Mouse (Mus musculus) thymus, adult 2 months (tissue): ENCODE results near the gene 4933424G06Rik. TPM values are rescaled to one million over a fixed set of nuclear protein-coding genes. Genes with fewer than 3 reads are reported as not detected.

Experiments
- DNase-seq: peaks from one replicate; pipeline ENCODE4 v3.0.0; 2021
- H3K27ac ChIP-seq: fragments of 200-500 bp; 2 replicates; pipeline ENCODE4 v1.5.1; 2012; ENCODE audit warnings: low read length, control low read depth; ENCODE audit not compliant: control insufficient read depth, insufficient read depth
- H3K27me3 ChIP-seq: fragments of 200-500 bp; 2 replicates; pipeline ENCODE4 v1.6.1; 2012; ENCODE audit warnings: mild to moderate bottlenecking, low read length, moderate library complexity, mixed read lengths; ENCODE audit not compliant: control insufficient read depth, insufficient read depth
- H3K36me3 ChIP-seq: fragments of 200-500 bp; 2 replicates; pipeline ENCODE4 v1.6.1; 2012; ENCODE audit warnings: mild to moderate bottlenecking, low read length, moderate library complexity; ENCODE audit not compliant: control insufficient read depth, insufficient read depth
- H3K4me1 ChIP-seq: fragments of 200-500 bp; replicated peaks from 2 replicates; pipeline ENCODE4 v1.6.1; 2012; ENCODE audit warnings: low read length; ENCODE audit not compliant: control insufficient read depth, insufficient read depth
- H3K4me3 ChIP-seq: fragments of 200-500 bp; 2 replicates; pipeline ENCODE4 v1.5.1; 2012; ENCODE audit warnings: mild to moderate bottlenecking, low read length, control low read depth, moderate library complexity; ENCODE audit not compliant: control insufficient read depth, insufficient read depth
- CTCF ChIP-seq: fragments of 200-500 bp; IDR thresholded peaks from 2 replicates; pipeline ENCODE4 v1.5.1; 2012; ENCODE audit warnings: mild to moderate bottlenecking, control low read depth, low read length, moderate library complexity, borderline replicate concordance; ENCODE audit not compliant: control insufficient read depth, poor library complexity, insufficient read depth; ENCODE audit errors: extremely low read depth
- POLR2A ChIP-seq: fragments of 200-500 bp; IDR thresholded peaks from 2 replicates; pipeline ENCODE4 v1.6.1; 2012; ENCODE audit warnings: mild to moderate bottlenecking, low read length, control low read depth, moderate library complexity; ENCODE audit not compliant: control insufficient read depth, poor library complexity, insufficient read depth; ENCODE audit errors: extremely low read depth
- WGBS: fragments of 180-500 bp; shearing (Covaris S2); methylation state at CpG from one replicate; pipeline ENCODE4 v1.1.7; 2018; 5-methylcytosine and 5-hydroxymethylcytosine counted together
- polyA plus RNA-seq: library from polyadenylated mRNA; depleted of rRNA; stranded (reverse); fragments of >200 nt; gene quantifications from 2 replicates; pipeline ENCODE4 v1.2.3, GENCODE M21; 2012

4933424G06Rik gene
- polyA plus RNA-seq, 1 experiment, result not detected

GRCm38 (mm10) chr1:36724057-36724431 is 14.1 kb downstream of the 4933424G06Rik start:
- H3K4me1 ChIP-seq, result peaks cover 28% of the 10 kb centered on the region
- H3K27ac ChIP-seq, result no peak overlapping the region
- no peaks in the 10 kb centered on the region for H3K36me3 ChIP-seq
- DNase-seq, result no peak
- no peak for TF ChIP-seq CTCF
- no peak for TF ChIP-seq POLR2A
- H3K4me3 ChIP-seq, result no peak overlapping the region
- no peaks in the 10 kb centered on the region for H3K27me3 ChIP-seq
- 97% methylated on average over 4 of the region's 4 CpGs for WGBS

- Histone ChIP-seq H3K4me1 (no peaks in the 10 kb centered on the region), H3K36me3 (no peaks in the 10 kb centered on the region), H3K27me3 (no peaks in the 10 kb centered on the region), H3K4me3 (no peak overlapping the region), H3K27ac (no peak overlapping the region)
- DNase-seq, result peak; percentile 86
- TF ChIP-seq CTCF (no peak), POLR2A (no peak)
- WGBS, result 1% methylated on average over 4 of the region's 4 CpGs
Measured at GRCm38 (mm10) chr1:36737300-36737699, 27.4 kb downstream of the 4933424G06Rik start.

- no peak overlapping the region for H3K4me3 ChIP-seq
- no peaks in the 10 kb centered on the region for H3K36me3 ChIP-seq
- H3K27me3 ChIP-seq, result no peaks in the 10 kb centered on the region
- H3K27ac ChIP-seq, result no peak overlapping the region
- DNase-seq, result no peak
- WGBS, result 95% methylated on average over 5 of the region's 5 CpGs
- peaks cover 3% of the 10 kb centered on the region for H3K4me1 ChIP-seq
- no peak for TF ChIP-seq CTCF
- TF ChIP-seq POLR2A, result no peak
Measured at GRCm38 (mm10) chr1:36739231-36739630, 29.3 kb downstream of the 4933424G06Rik start.

GRCm38 (mm10) chr1:36743046-36743445 is 33.1 kb downstream of the 4933424G06Rik start:
- H3K4me1 ChIP-seq, result peaks cover 5% of the 10 kb centered on the region
- TF ChIP-seq POLR2A (no peak), CTCF (no peak)
- WGBS, result 92% methylated on average over 9 of the region's 9 CpGs
- no peak for DNase-seq
- H3K27ac ChIP-seq, result no peak overlapping the region
- H3K4me3 ChIP-seq, result no peak overlapping the region
- no peaks in the 10 kb centered on the region for H3K27me3 ChIP-seq
- H3K36me3 ChIP-seq, result no peaks in the 10 kb centered on the region

GRCm38 (mm10) chr1:36744268-36744944 is 34.5 kb downstream of the 4933424G06Rik start:
- Histone ChIP-seq H3K4me3 (peak overlapping the region; percentile 12; the same call in 1 of the 2 replicates), H3K27me3 (no peaks in the 10 kb centered on the region), H3K4me1 (peaks cover 5% of the 10 kb centered on the region), H3K27ac (no peak overlapping the region), H3K36me3 (no peaks in the 10 kb centered on the region)
- 21% methylated on average over 17 of the region's 17 CpGs for WGBS
- DNase-seq, result peak; percentile 85
- TF ChIP-seq POLR2A, result no peak
- TF ChIP-seq CTCF, result peak; percentile 77; the same call in 1 of the 2 replicates

- H3K27me3 ChIP-seq, result no peaks in the 10 kb centered on the region
- DNase-seq, result no peak
- H3K27ac ChIP-seq, result no peak overlapping the region
- no peak overlapping the region for H3K4me3 ChIP-seq
- WGBS, result 92% methylated on average over 4 of the region's 4 CpGs
- no peaks in the 10 kb centered on the region for H3K36me3 ChIP-seq
- H3K4me1 ChIP-seq, result peaks cover 5% of the 10 kb centered on the region
- no peak for TF ChIP-seq POLR2A
- no peak for TF ChIP-seq CTCF
Measured at GRCm38 (mm10) chr1:36745661-36746060, 35.7 kb downstream of the 4933424G06Rik start.
